Mouse (Mus musculus) CD4-positive helper T cell, adult 2 months (primary cell): Measurements from ENCODE around the gene Tiam1.
A peak's percentile ranks its signal among the peaks of the same experiment; 100 is the strongest.

ENCODE experiments used
- DNase-seq: peaks from one replicate; pipeline ENCODE4 v3.0.0-alpha.2; 2012; ENCODE audit warnings: low read depth, missing footprints, low spot score

Tiam1 gene

GRCm38 (mm10) chr16:89882477-89883234 is 260.9 kb downstream of the Tiam1 start:
- no peak for DNase-seq

- no peak for DNase-seq
These were observed 266.4 kb downstream of the Tiam1 start for GRCm38 (mm10) chr16:89877206-89877605.

- DNase-seq = no peak
These were observed 267.5 kb downstream of the Tiam1 start for GRCm38 (mm10) chr16:89876079-89876478.

GRCm38 (mm10) chr16:89874012-89874704 is 269.4 kb downstream of the Tiam1 start:
- no peak for DNase-seq

- DNase-seq = peak; percentile 8
These were observed 271.3 kb downstream of the Tiam1 start for GRCm38 (mm10) chr16:89872011-89872942.

- DNase-seq = no peak
These were observed 272.2 kb downstream of the Tiam1 start for GRCm38 (mm10) chr16:89871382-89871781.

GRCm38 (mm10) chr16:89870059-89870458 is 273.5 kb downstream of the Tiam1 start:
- DNase-seq = no peak

- DNase-seq = no peak
These were observed 275.1 kb downstream of the Tiam1 start for GRCm38 (mm10) chr16:89868502-89868901.

GRCm38 (mm10) chr16:89867212-89867829 is 276.2 kb downstream of the Tiam1 start:
- no peak for DNase-seq

- DNase-seq = no peak
These were observed 278.4 kb downstream of the Tiam1 start for GRCm38 (mm10) chr16:89865136-89865535.

GRCm38 (mm10) chr16:89864710-89865109 is 278.9 kb downstream of the Tiam1 start:
- no peak for DNase-seq

- no peak for DNase-seq
These were observed 280.3 kb downstream of the Tiam1 start for GRCm38 (mm10) chr16:89863264-89863663.

- DNase-seq = no peak
These were observed 282.0 kb downstream of the Tiam1 start for GRCm38 (mm10) chr16:89861531-89861930.

GRCm38 (mm10) chr16:89860708-89861107 is 282.9 kb downstream of the Tiam1 start:
- DNase-seq = no peak

- no peak for DNase-seq
These were observed 285.9 kb downstream of the Tiam1 start for GRCm38 (mm10) chr16:89857666-89858065.

- no peak for DNase-seq
These were observed 288.8 kb downstream of the Tiam1 start for GRCm38 (mm10) chr16:89854731-89855130.

GRCm38 (mm10) chr16:89851333-89851732 is 292.2 kb downstream of the Tiam1 start:
- no peak for DNase-seq

GRCm38 (mm10) chr16:89848651-89849597 is 294.6 kb downstream of the Tiam1 start:
- DNase-seq = peak; percentile 80

GRCm38 (mm10) chr16:89848179-89848578 is 295.4 kb downstream of the Tiam1 start:
- no peak for DNase-seq

GRCm38 (mm10) chr16:89845461-89845860 is 298.1 kb downstream of the Tiam1 start:
- DNase-seq = no peak
